Mouse (Mus musculus) ZHBTc4 (cell line): ENCODE results near the gene Taf9.
A peak's percentile ranks its signal among the peaks of the same experiment; 100 is the strongest.

ENCODE experiments used
- DNase-seq: peaks from one replicate; pipeline ENCODE4 v3.0.0-alpha.2; 2011; ENCODE audit warnings: low read depth, low spot score

Gene Taf9

DNA sequence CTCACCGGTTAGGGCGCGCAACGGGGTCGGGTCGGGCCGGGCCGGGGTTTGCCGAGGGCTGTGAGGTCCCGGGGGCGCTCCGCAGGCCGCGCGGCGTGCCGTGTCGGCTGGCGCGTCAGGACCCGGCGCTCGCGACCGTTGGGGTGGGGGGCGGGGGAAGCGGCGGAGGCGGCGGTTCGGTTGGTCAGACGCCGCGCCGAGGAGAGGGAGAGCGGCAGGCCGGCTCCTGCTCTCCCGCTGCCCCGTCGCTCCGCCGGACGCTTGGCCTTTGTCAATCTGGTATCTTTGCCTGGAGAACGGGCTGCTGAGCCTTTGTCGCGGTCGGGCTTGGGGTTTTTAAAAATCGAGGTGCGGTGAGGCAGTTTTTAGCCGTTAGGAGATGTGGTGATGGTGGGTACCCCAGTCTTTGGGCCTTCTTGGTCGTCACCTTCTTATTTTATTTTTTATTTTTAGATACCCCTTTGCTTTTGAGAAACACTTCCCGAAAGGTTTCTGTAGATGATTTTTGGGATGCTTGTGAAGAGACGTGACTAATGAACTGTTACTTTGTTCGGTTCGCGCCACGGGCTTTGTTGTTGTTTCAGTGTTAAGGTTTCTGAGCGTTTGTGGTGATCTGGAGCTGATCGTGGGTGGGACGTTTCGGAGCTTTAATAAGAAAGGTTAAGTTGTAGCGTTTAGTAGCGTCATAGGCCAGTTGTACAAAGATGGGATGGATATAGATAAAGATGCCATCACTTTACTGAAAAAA is at the start of gene Taf9:
Gene Taf9, plus strand, starts transcription at position 141 of the 748 bp plus-strand sequence.
- no peak for DNase-seq

DNA sequence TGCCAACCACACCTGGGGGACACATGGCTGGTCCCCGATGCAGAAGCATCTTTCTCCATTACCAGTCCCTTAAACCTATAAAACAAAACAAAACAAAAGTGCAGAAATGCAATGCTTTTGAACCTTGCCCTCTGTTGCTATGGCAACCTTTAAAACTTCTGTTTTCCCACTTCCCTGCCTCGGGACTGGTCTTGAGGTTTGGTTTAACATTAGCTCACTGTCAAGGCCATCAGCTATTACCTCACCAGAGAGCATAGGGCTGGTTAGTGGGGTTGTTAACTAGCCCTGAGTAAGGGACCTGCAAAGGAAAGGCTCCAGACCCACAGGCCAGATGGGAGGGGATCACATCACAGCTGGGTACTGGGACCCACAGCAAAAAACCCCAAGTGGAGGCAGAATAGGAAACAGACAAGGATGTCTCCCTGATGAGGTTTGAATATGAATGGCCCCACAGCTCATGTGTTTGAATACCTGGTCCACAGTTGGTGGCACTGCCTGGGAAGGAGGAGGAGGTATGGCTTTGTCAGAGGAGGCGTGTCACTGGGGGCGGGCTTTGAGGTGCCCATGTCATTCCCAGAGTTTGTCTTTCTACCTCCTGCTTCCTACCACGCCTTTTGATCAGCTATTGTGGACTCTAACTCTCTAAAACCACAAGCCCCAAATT is 49.0 kb upstream of the Taf9 start:
- DNase-seq: no peak

DNA sequence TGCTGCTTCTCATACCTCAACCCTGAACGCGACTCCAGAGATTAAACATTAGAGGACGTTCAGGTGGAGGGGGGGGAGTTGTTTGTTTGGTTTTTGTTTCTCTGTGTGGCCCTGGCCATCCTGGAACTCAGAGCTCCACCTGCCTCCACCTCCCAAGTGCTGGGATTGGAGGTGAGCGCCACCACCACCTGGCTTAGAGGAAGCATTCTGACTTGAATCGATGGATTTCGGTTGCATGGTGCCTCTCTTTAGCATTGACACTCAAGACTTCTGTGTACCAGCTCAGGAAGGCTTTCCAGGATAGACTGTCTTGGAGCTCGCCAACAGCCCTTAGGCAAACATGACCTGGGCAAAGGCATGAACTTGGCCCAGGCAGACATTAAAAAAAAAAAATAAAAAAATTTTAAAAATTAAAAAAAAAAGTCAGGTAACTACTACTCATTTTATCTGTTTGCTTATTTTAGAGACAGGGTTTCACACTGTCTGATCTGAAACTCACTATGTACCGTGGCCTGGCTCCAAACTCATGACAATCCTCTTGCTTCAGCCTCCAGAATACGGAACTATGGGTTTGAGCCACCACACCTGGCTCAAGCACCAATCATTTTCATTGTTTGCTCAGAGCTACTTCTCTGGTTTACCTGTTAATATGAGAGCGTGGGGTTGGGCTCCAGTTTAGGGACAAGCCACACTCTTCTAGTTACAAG is 48.2 kb upstream of the Taf9 start:
- DNase-seq: no peak

- DNase-seq: no peak
Observed at GRCm38 (mm10) chr13:100603738-100604095, 47.7 kb upstream of the Taf9 start.

DNA sequence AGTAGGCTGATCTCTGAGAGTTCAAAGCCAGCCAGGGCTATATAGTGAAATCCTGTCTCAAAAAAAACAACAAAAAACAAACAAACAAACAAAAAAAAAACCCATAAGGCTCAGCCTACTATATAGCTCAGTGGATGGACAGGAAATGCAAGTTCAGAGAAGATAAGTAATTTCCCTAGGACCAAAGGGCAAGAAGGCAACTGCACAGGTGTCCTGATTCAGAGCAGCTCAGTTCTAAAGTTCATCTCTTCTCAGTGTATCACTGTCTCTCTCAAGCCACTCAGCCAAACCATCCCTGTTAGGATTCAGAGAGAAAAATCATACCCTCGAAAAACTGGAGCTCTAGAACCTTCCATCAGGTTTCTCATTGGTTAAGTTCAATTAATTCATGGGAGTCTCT is 45.5 kb upstream of the Taf9 start:
- DNase-seq: no peak

DNA sequence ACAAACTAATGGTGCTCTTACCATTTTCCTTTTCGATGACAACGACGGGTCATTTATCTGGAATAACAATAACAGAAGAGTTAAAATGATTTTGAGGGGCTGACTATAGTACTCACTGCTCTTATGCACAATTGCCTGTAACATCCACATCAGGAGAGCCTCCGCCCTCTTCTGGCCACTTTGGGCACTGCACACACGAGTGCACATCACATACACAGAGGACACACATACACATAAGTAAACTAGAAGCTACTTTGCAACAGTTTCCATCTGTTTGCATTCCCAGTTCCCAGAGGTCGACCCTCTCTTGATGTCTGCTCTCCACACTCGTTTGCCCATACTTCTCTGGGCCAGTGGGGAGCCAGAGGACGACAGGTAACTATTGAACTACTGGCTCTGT is 43.6 kb upstream of the Taf9 start:
- peak; percentile 80 for DNase-seq

GRCm38 (mm10) chr13:100611266-100611665 is 40.1 kb upstream of the Taf9 start:
- no peak for DNase-seq

DNA sequence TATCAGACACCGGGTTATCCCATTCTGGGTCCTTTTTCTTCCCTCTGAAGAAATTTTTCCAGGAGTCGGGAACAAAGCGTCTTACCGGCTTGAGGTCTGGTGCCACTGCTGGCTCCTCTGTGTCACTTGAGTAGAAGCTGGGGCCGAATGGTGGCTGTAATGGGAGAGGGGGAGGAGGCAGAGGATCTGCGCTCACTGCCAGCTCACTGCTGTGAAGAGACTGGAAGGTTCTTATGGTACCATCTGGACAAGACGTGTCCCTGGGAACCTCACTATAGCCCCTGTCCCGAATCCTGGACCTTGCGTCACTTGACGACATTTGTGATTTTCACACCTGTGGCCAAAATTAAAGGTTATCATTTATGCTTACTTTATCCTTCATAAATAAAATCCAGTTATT is 39.1 kb upstream of the Taf9 start:
- no peak for DNase-seq

DNA sequence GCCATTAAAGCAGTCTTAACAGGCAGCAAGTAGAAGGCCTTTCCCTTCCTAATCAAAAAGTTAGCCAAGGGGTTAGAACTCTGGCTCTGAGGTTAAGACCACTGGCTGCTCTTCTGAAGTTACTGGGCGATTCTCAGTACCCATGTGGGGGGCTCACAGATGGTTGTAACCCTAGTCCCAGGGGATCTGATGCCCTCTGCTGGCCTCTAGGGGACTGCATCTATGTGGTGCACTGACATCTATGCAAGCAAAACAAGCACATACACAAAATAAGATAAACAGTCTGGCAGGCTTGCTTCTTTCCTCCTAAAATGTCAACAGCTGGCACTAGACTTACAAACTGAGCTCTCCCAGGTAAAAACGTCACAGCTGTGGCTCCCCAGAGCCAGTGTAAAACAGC is 38.5 kb upstream of the Taf9 start:
- DNase-seq: peak; percentile 70

GRCm38 (mm10) chr13:100616181-100617087 is 34.9 kb upstream of the Taf9 start, which contains the start of gene Marveld2:
Gene Marveld2, minus strand, starts transcription at chr13:100616971.
- DNase-seq: peak; percentile 70

DNA sequence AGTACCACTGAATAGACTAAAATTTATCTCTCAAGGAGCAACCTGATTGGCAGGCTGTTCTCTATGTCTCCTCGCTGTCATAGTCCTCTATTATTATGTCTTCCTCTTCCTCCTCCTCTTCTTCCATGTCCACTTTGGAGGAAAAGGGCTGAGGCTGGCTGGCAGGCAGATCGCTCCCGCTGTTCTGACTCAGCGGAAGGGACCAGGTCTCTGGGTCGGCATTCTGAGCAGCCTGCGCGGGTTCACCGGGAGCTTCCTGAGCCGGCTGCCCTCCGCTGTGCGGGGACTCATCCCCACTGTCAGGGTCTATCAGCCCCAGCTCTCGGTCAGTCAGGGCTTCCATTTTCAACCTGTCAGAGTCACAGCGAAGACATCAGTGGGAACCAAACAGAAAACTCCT is 33.8 kb upstream of the Taf9 start:
- no peak for DNase-seq

DNA sequence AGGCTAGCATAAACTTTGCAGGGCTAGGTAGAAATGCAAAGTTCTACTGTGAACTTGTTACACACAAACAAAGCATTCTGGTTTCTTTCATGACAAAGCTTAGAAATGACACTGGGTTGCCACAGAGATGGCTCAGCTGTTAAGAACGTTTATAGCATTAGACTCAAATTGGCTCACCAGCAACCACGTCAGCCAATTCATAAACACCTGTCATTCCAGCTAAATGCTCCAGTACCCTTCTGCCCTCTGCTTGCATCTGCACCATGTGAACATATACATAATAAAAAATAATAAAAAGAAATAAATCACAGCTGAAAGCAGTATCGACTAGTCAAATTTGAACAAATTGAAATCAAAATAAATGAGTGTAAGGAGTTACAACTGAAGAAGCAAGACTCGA is 29.1 kb upstream of the Taf9 start:
- DNase-seq: no peak

DNA sequence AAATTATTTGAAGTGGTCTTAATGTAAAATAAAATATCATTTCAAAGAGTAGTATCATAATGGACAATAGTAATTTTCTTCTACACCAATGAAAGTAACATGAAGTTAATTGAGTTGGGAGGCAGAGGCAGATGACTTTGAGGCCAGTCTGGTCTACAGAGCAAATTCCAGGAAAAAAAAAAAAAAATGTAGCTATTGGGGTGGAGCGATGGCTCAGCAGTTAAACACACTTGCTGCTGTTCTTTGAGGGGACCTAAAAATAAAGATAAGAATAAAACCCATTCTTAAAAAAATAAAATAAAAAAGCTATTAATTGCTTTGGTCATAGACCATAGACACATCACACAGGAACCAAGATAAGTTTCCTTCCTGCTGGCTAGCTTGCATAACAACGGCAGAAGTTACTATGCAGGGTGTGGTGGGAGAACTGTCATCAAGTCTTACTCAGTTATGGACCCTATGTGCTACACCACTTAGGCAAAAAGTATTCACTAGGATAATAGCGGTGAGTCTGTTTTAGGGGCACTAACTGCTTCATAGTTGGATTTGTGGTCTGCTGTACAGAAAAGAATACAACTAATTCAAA is 17.2 kb upstream of the Taf9 start:
- no peak for DNase-seq

- no peak for DNase-seq
Observed at GRCm38 (mm10) chr13:100642471-100643209, 8.7 kb upstream of the Taf9 start.

- no peak for DNase-seq
Observed at GRCm38 (mm10) chr13:100648223-100648622, 3.2 kb upstream of the Taf9 start.

GRCm38 (mm10) chr13:100650550-100651438 is 585 bp upstream of the Taf9 start, which contains the start of the genes Ak6 and Rad17:
Gene Ak6, plus strand, starts transcription at chr13:100650979.
Gene Rad17, minus strand, starts transcription at chr13:100651051.
- peak; percentile 97 for DNase-seq

DNA sequence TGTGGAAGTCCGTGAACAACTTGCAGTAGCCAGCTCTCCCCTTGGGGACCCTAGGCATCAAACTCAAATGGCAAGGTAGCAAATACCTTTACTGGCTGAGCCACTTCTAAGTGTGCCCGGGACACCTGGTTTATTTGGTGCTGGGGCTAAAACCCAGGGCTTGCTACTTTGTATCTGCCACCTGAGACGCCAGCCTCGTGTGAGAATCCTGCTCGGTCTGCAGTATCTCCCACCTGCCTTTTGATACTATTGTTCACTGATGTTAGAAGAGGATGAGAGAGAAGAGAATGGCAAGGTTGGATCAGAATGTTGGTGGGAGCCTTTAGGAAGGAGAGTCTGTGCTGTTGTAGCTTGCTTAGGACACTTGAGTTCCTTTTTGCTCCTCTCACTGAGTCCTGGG is 6.7 kb downstream of the Taf9 start:
- DNase-seq: no peak

- DNase-seq: peak; percentile 83
Observed at GRCm38 (mm10) chr13:100659864-100660456, 8.6 kb downstream of the Taf9 start.
